Mouse (Mus musculus): ENCODE data around the gene Prss2.

The Prss2 gene

DNA sequence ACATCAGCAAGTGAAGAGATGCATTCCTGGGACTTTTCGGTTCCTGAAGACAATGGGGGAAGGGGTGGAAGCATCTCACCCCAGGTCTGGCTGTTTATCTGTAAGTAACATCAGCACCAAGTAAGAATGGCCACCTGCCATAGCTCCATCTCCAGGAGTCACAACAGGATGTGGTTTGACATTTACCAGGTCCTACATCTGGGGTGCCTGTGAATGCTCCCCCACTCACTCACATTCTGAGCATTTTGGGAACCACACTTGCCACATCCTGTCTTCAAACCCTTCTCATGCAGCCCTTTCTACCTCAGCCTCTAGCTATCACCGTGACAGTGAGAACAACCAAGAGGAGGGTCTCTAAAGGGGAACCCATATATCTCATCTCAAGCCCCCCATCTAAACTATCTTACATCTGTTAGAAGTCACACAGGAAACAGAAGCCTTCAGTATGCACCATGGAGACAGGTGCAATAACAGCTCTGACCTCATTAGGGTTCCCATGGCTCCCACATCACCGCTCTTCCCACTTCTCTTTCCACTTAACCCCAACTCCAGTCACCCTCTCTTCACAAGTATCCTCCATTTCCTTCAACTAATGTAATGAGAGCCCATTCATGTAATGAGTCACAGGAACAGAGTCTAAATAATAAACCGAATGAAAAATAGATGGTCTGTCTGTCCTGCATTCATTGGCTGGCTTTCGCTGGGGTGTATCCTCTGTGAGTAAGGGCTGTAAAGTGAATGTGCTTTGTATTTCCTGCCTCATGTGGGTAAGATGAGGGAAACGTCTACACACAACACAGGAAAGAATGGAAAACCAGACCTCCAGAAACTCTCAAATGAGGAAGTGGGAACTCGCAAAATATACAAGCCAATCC, 32.9 kb downstream of the Prss2 start:
- DNase-seq (ENCODE audit: inconsistent ontology term): no peak

DNA sequence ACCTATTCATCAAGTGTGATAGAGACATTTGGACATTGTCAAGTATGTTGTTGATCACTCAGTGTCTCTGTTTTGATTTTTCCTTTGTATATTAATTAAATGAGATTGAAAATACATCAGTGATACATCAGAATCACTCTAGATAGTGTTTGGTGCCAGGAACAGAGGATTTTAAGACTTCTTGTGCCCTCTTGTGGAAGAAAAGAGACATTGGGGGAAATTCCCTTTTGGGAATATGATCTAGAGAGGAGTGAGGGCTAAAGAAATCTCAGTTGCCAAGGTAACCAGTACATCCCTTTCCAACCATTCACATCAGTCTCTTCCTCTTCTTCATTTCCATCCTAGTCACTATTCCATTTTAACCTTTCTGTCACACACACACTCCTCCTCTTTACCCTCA, 34.8 kb downstream of the Prss2 start:
- DNase-seq (ENCODE audit: inconsistent ontology term): peak; percentile 41

DNA sequence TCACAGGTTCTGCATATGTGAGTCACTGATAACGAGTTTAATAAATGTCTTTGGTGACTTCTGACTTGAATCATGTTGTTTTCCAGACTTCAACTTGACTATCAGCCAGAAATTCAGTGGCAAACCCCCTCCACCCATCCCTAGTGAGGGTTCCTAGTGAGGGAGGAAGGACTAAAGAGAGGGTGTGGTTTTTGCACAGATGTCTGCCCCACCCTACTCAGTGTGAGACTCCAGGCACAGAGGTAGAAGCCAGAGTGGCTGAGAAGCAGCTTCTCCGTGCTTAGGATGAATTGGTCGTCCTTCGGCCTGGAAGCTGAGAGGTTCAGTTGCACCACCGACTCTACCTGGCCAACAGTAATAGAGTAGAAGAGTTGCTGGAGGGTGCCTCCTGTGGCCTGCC, 35.9 kb downstream of the Prss2 start:
- DNase-seq (ENCODE audit: inconsistent ontology term): no peak

DNA sequence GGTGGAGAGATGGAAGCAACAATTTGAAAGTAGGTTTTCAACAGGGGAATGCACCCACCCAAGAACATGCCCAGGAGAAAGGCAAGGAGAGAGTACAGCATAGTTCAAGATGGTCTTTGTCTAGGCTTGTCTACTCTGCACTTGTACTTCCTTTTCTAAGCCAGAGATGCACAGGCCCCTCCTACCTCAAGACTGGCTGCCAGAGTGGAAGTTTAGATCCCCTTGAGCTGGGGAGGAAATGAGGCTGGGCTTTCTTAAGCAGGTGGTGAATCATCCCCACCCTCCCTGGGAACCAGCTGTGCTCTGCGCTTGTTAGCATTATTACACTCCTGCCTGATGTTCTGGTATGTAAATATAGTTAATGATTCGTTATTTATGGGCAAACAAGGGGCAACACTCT, 36.7 kb downstream of the Prss2 start:
- DNase-seq (ENCODE audit: inconsistent ontology term): no peak

DNA sequence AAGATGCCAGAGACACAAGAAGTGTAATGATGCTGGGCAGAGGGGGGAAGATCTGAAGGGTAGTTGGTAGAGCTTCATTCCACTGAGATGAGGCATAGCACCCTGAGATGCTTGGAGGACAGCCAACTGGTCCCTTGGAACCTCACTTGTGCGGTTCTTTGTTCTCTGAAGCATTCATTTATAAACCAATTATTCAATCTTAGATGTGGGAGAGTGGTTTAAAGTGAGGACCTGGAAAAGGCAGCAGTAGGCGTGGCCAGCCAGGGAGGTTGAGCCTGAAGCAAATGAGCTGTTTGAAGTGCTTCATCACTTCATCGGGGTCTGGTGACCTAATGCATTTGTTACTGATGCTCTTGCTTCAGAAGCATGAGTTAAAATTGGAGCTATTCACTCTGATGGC, 37.7 kb downstream of the Prss2 start:
- DNase-seq (ENCODE audit: inconsistent ontology term): peak; percentile 92

DNA sequence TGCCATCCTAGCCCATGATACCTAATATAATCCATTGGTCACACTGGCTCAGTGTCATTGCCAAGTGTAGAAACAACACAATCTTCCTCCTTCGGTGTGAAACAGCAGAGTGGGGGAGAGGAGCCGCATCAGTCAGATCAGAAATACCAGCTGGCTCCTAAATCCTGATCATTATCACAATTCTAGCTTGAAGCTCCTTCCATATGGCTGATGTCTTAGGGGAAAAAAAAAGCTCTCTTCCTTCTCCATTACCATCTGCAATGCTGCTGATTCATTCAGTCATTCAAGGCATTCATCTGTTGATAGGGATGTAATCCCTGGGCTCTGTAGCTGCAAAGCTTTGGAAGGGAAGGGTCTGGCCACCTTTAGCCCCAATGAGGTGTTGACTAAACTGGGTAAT, 38.7 kb downstream of the Prss2 start:
- DNase-seq (ENCODE audit: inconsistent ontology term): no peak

DNA sequence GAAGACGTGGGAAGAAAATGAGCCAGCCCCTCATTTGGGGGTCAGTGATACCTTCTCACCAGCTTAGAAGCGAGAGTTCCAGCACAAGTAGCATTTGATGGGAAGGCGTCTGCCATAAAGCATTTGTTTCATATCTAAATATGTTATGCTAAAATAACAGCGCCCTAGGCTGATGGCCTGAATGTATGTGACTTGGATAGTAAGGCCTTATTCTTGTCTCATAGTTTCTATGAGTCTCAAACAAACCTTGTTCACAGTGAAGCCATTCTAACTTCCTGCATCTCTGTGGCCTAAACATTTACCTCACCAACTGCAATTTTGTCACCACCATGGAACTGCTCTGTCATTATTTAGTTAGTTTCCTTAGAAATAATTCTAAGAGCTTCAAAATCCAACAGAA, 41.0 kb downstream of the Prss2 start:
- DNase-seq (ENCODE audit: inconsistent ontology term): no peak

DNA sequence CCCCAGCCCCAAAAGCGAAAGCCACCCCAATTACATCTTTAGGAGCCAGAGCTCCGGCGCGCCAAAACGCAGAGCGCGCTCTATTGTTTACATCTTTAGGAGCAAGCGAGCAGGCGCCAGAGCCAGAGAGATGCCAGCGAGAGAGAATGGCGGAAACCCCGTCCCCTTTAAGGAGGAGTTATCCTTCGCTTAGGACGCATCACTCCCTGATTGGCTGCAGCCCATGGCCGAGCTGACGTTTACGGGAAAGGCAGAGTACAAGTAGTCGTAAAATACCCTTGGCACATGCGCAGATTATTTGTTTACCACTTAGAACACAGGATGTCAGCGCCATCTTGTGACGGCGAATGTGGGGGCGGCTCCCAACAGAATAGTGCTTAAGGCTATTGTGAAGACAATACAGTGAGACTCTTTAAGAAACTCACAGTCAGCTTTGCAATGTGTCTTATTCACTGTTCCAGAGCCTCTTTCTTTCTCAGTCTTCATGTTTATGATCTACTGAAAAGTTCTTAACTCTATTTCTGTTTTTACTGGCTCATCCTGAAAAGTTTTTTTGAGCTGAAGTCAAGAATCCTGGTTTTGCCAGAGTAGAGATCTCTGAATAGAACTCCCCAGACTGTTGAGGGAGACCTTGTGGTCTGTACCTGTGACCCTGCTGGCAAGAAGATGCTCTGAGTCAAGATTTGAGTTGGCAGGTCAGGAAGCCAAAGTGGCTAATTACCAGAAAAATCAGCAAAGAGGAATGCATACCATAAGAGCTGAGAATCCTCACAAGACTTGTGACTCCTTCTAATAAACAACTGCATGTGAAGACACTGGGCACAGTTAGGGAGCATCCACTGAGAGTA, 41.7 kb downstream of the Prss2 start:
- DNase-seq (ENCODE audit: inconsistent ontology term): peak; percentile 65

DNA sequence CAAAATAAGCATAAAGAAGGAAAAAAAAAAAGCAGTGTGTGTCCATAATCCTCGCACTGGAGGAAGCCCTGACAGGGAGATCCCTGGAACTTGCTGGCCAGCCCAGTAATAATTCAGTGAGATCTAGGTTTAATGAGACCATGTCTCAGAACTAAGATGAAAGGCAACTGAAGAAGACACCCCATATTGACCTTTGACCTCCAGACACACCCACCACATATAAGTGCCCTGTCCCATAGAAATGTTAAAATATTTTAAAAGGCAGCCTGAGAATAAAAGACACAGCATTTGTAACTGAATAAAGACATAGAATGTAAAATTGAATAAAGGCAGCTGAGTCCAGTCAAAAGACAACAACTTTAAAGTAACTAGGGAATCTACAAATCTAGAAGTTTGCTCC, 43.7 kb downstream of the Prss2 start:
- DNase-seq (ENCODE audit: inconsistent ontology term): no peak

DNA sequence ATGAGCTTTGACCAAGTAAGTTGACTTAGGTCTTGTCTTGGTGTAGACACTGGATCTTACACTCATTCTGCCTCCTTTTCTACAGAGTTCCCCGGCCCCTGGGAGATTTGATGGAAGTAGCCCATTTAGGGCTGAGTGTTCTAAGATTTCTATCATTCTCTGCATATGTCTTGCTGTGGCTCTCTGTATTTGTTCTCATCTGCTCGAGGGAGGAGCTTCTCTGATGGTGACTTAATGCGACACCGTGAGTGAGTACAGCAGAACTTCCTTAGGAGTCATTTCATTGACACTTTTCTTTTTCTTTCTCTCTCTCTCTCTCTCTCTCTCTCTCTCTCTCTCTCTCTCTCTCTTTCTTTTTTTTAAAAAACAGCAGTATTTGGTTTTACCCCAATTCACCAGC, 45.4 kb downstream of the Prss2 start:
- no peak for DNase-seq (ENCODE audit: inconsistent ontology term)

DNA sequence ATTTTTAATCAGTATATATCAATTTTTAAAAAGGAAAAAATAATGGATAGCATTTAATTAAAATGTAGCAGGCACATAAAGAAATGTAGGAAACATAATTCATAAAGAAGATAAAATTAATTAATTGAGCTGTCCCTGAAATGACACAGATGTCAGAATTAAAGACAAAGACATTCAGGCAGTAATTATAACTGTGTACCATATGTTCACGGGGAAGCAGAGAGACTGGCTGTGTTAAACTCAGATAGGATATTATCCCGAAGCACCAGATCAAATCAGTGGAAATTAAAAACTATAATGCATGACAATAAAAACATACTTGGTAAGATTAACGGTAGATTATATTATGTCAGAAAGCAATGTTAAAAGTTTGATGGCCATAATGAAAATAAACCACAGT, 47.5 kb downstream of the Prss2 start:
- DNase-seq (ENCODE audit: inconsistent ontology term): no peak

Data from Muller cell, postnatal 12 days (primary cell).